Mouse (Mus musculus) MEL (cell line): ENCODE measurements around the gene Slc23a2. TPM values are rescaled to one million over a fixed set of nuclear protein-coding genes. Genes with fewer than 3 reads are reported as not detected.

Experiments used
- DNase-seq: peaks from one replicate; pipeline ENCODE4 v3.0.0; 2011; ENCODE audit warnings: low read depth, low spot score
- H3K27ac ChIP-seq: 2 replicates; pipeline ENCODE4 v1.5.1; 2012; ENCODE audit warnings: low read depth, mild to moderate bottlenecking, control low read depth, low read length, moderate library complexity; ENCODE audit not compliant: control insufficient read depth
- H3K27me3 ChIP-seq, 2 experiments: fragments of 150-350 bp in 1 of 2; sonication (generic) in 1 of 2; 2 replicates each; pipeline ENCODE4 v1.6.1; 2012; ENCODE audit warnings: low read length in 2 of 2, mild to moderate bottlenecking in 2 of 2, improper control_type of control experiment in 1 of 2, moderate library complexity in 1 of 2; ENCODE audit not compliant: insufficient read depth in 2 of 2, control insufficient read depth in 1 of 2
- H3K36me3 ChIP-seq, 2 experiments: 2 replicates each; pipeline ENCODE4 v1.6.1; 2012 to 2014; ENCODE audit warnings: low read length in 2 of 2, improper control_type of control experiment in 1 of 2, inconsistent platforms in 1 of 2, mild to moderate bottlenecking in 1 of 2; ENCODE audit not compliant: insufficient read depth in 2 of 2, control insufficient read depth in 1 of 2
- H3K4me1 ChIP-seq, 2 experiments: fragments of 150-350 bp in 1 of 2; sonication (generic) in 1 of 2; 2 replicates each; pipeline ENCODE4 v1.6.1; 2012; ENCODE audit warnings: low read length in 2 of 2, improper control_type of control experiment in 1 of 2, mild to moderate bottlenecking in 1 of 2; ENCODE audit not compliant: insufficient read depth in 2 of 2, control insufficient read depth in 1 of 2
- H3K4me3 ChIP-seq, 2 experiments: fragments of 150-350 bp in 1 of 2; sonication (generic) in 1 of 2; 2 replicates each; pipeline ENCODE4 v1.5.1; 2012; ENCODE audit warnings: low read depth in 2 of 2, low read length in 2 of 2, mild to moderate bottlenecking in 2 of 2, moderate library complexity in 2 of 2, control low read depth in 1 of 2, improper control_type of control experiment in 1 of 2; ENCODE audit not compliant: control insufficient read depth in 1 of 2, insufficient read depth in 1 of 2
- H3K79me2 ChIP-seq: 2 replicates; pipeline ENCODE4 v1.6.1; 2012; ENCODE audit warnings: mild to moderate bottlenecking, low read length, moderate library complexity; ENCODE audit not compliant: control insufficient read depth, poor library complexity, insufficient read depth
- H3K9ac ChIP-seq: 2 replicates; pipeline ENCODE4 v1.6.1; 2012; ENCODE audit warnings: low read depth, mild to moderate bottlenecking, control low read depth, low read length, moderate library complexity; ENCODE audit not compliant: control insufficient read depth, poor library complexity, severe bottlenecking
- H3K9me3 ChIP-seq: fragments of 150-350 bp; sonication (generic); replicated peaks from 2 replicates; pipeline ENCODE4 v1.6.1; 2012; ENCODE audit warnings: mild to moderate bottlenecking, low read length, improper control_type of control experiment, moderate library complexity; ENCODE audit not compliant: insufficient read depth
- CTCF ChIP-seq, 3 experiments: IDR thresholded peaks in 2 of 3; conservative IDR thresholded peaks in 1 of 3; 2 replicates each; pipeline ENCODE4 v1.5.1; 2011 to 2012; ENCODE audit warnings: low read length in 3 of 3, low read depth in 2 of 3, mild to moderate bottlenecking in 2 of 3, improper control_type of control experiment in 1 of 3, inconsistent platforms in 1 of 3, mixed read lengths in 1 of 3, moderate library complexity in 1 of 3; ENCODE audit not compliant: control insufficient read depth in 1 of 3, insufficient read depth in 1 of 3, poor library complexity in 1 of 3, severe bottlenecking in 1 of 3
- E2F4 ChIP-seq: IDR thresholded peaks from 2 replicates; pipeline ENCODE4 v1.6.1; 2011; ENCODE audit warnings: low read depth, low read length, improper control_type of control experiment, borderline replicate concordance
- ELF1 ChIP-seq: IDR thresholded peaks from 2 replicates; pipeline ENCODE4 v1.6.1; 2014; ENCODE audit warnings: low read depth, mild to moderate bottlenecking, inconsistent platforms, low read length, improper control_type of control experiment, moderate library complexity
- EP300 ChIP-seq, 2 experiments: IDR thresholded peaks; 2 replicates each; pipeline ENCODE4 v1.6.1; 2011; ENCODE audit warnings: improper control_type of control experiment in 2 of 2, low read length in 2 of 2, low read depth in 1 of 2, mild to moderate bottlenecking in 1 of 2
- GABPA ChIP-seq: IDR thresholded peaks from 2 replicates; pipeline ENCODE4 v1.6.1; 2012; ENCODE audit warnings: low read depth, mild to moderate bottlenecking, inconsistent platforms, low read length, improper control_type of control experiment, moderate library complexity
- GATA1 ChIP-seq: IDR thresholded peaks from 2 replicates; pipeline ENCODE4 v1.6.1; 2011; ENCODE audit warnings: low read depth, low read length, improper control_type of control experiment
- HCFC1 ChIP-seq: IDR thresholded peaks from 2 replicates; pipeline ENCODE4 v1.6.1; 2012; ENCODE audit warnings: low read depth, mild to moderate bottlenecking, inconsistent platforms, low read length, improper control_type of control experiment, moderate library complexity
- MAX ChIP-seq: IDR thresholded peaks from 2 replicates; pipeline ENCODE4 v1.6.1; 2011; ENCODE audit warnings: low read length, improper control_type of control experiment
- MAZ ChIP-seq: IDR thresholded peaks from 2 replicates; pipeline ENCODE4 v1.6.1; 2012; ENCODE audit warnings: low read depth, mild to moderate bottlenecking, inconsistent platforms, low read length, improper control_type of control experiment
- MYB ChIP-seq: IDR thresholded peaks from 2 replicates; pipeline ENCODE4 v1.6.1; 2011; ENCODE audit warnings: mild to moderate bottlenecking, low read depth, low read length, improper control_type of control experiment
- NELFE ChIP-seq: IDR thresholded peaks from 2 replicates; pipeline ENCODE4 v1.6.1; 2011; ENCODE audit warnings: low read depth, low read length, improper control_type of control experiment
- RCOR1 ChIP-seq: IDR thresholded peaks from 2 replicates; pipeline ENCODE4 v1.6.1; 2012; ENCODE audit warnings: low read depth, mild to moderate bottlenecking, inconsistent platforms, low read length, improper control_type of control experiment
- SIN3A ChIP-seq: IDR thresholded peaks from 2 replicates; pipeline ENCODE4 v1.6.1; 2012; ENCODE audit warnings: low read length, improper control_type of control experiment, inconsistent platforms
- TCF12 ChIP-seq: IDR thresholded peaks from 2 replicates; pipeline ENCODE4 v1.6.1; 2014; ENCODE audit warnings: low read depth, mild to moderate bottlenecking, inconsistent platforms, low read length, improper control_type of control experiment, moderate library complexity
- USF1 ChIP-seq: IDR thresholded peaks from 2 replicates; pipeline ENCODE4 v1.6.1; 2014; ENCODE audit warnings: low read depth, mild to moderate bottlenecking, inconsistent platforms, low read length, improper control_type of control experiment, moderate library complexity
- USF2 ChIP-seq, 2 experiments: IDR thresholded peaks; 2 replicates each; pipeline ENCODE4 v1.6.1; 2011 to 2012; ENCODE audit warnings: improper control_type of control experiment in 2 of 2, low read length in 2 of 2, borderline replicate concordance in 1 of 2, inconsistent platforms in 1 of 2, low read depth in 1 of 2, mild to moderate bottlenecking in 1 of 2; ENCODE audit not compliant: insufficient read depth in 1 of 2
- ZC3H11A ChIP-seq: IDR thresholded peaks from 2 replicates; pipeline ENCODE4 v1.6.1; 2012; ENCODE audit warnings: low read depth, mild to moderate bottlenecking, inconsistent platforms, low read length, improper control_type of control experiment
- ZMIZ1 ChIP-seq: IDR thresholded peaks from 2 replicates; pipeline ENCODE4 v1.6.1; 2012; ENCODE audit warnings: low read depth, mild to moderate bottlenecking, inconsistent platforms, low read length, improper control_type of control experiment, moderate library complexity
- ZNF384 ChIP-seq: IDR thresholded peaks from 2 replicates; pipeline ENCODE4 v1.6.1; 2012; ENCODE audit warnings: low read depth, mild to moderate bottlenecking, inconsistent platforms, low read length, improper control_type of control experiment
- polyA plus RNA-seq, 2 experiments: library from polyadenylated mRNA; stranded (reverse) in 1 of 2; unstranded in 1 of 2; fragments of >175 nt in 1 of 2; fragments of >200 nt in 1 of 2; gene quantifications; 2 replicates each; pipeline versions ENCODE4 v1.2.1 to v1.2.4; 2012; ENCODE audit warnings: low replicate concordance in 2 of 2, low read depth in 1 of 2; ENCODE audit not compliant: insufficient read length in 2 of 2, insufficient read depth in 1 of 2, missing spikeins in 1 of 2
- total RNA-seq: library from RNA; depleted of rRNA; stranded (reverse); fragments of 300-350 nt; gene quantifications from 2 replicates; pipeline ENCODE4 v1.2.3, GENCODE M21; 2012

The Slc23a2 gene
- total and polyA plus RNA-seq, 3 experiments = 7.9 to 10.3 TPM; not detected in 1

DNA sequence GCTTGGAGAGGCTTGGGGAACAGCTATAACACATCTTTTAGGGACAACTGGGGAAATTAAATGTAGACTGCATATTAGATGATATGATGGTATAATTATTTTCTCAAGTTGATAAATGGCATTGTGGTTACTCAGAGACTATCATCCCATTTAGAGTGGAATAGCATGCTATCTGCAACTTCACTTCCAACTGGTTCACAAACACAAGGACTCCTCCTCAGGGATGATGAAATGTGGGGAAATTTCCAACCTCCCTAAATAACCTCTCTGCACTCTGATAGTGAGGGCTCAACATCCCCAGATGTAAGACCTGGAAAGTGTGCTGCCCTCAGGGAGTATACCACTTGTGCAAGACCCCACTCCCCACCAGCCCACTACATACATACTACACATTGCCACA lies 60.1 kb downstream of the Slc23a2 start (continued):
- TF ChIP-seq USF1 = no peak; the same call in 1 of the 2 replicates

DNA sequence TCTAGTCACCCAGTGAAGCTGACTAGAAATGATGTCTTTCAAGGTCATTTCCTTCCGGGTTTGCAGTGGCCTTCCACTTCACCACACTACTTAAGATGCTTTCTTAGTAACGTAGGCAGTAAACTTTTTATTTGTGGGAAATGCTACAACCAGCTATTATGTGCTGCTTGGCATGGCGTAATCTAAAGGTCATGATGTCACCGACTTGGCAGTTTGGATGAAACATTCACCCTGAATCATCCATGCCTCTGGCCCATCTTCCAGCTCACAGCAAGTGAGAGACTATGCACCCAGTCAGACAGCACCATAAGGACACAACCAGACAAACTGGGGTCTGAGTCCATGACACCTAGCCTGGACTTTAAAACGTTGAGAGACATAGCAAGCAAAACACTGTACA lies 60.5 kb downstream of the Slc23a2 start:
- no peak for TF ChIP-seq MAX
- no peak for TF ChIP-seq TCF12
- no peak for TF ChIP-seq SIN3A
- TF ChIP-seq HCFC1 = no peak
- H3K36me3 ChIP-seq = peaks cover 0 to 13% of the 10 kb centered on the region in 2 experiments; a peak in 2 of 4 replicates
- H3K4me1 ChIP-seq = peaks cover 11 to 32% of the 10 kb centered on the region in 2 experiments; a peak in 2 of 4 replicates
- H3K27me3 ChIP-seq = no peaks in the 10 kb centered on the region
- H3K9me3 ChIP-seq = no peaks in the 10 kb centered on the region
- H3K79me2 ChIP-seq = no peaks in the 10 kb centered on the region
- H3K4me3 ChIP-seq = no peak overlapping the region
- no peak overlapping the region for H3K9ac ChIP-seq
- peak overlapping the region; percentile 67 for H3K27ac ChIP-seq
- no peak for DNase-seq

- Histone ChIP-seq H3K27me3 (no peaks in the 10 kb centered on the region), H3K27ac (no peak overlapping the region), H3K4me3 (no peak overlapping the region), H3K9ac (no peak overlapping the region), H3K36me3 (no peaks in the 10 kb centered on the region; a peak in 2 of 4 replicates), H3K4me1 (peaks cover 3 to 10% of the 10 kb centered on the region in 2 experiments; a peak in 2 of 4 replicates), H3K79me2 (no peaks in the 10 kb centered on the region), H3K9me3 (no peaks in the 10 kb centered on the region)
- DNase-seq = no peak
- TF ChIP-seq CTCF (IDR thresholded peaks at IDR 0.05 in 2 of 3, conservative IDR thresholded peaks at IDR 0.05 in 1 of 3; ENCODE audit: control insufficient read depth in 1 of 3, insufficient read depth in 1 of 3, low read depth in 2 of 3, low read length in 3 of 3, poor library complexity in 1 of 3, severe bottlenecking in 1 of 3) (no peak), MAZ (no peak), RCOR1 (no peak), MYB (no peak), ELF1 (no peak), EP300 (IDR thresholded peaks at IDR 0.05; ENCODE audit: low read depth in 1 of 2, low read length in 2 of 2) (no peak), TCF12 (no peak), GABPA (no peak), E2F4 (no peak), GATA1 (no peak), USF2 (IDR thresholded peaks at IDR 0.05; ENCODE audit: borderline replicate concordance in 1 of 2, insufficient read depth in 1 of 2, low read depth in 1 of 2, low read length in 2 of 2) (no peak), SIN3A (no peak), ZNF384 (no peak), NELFE (no peak), ZMIZ1 (no peak), ZC3H11A (no peak)
Observed at GRCm38 (mm10) chr2:132079139-132079538, 65.8 kb downstream of the Slc23a2 start.
